Mouse (Mus musculus) heart, postnatal 25 days (tissue): Measurements from ENCODE around the gene Tctex1d2. TPM values are rescaled to one million over a fixed set of nuclear protein-coding genes. Genes with fewer than 3 reads are reported as not detected.

Source experiments
- DNase-seq: peaks from one replicate; pipeline ENCODE4 v3.0.0; 2022; ENCODE audit warnings: low spot score
- intact Hi-C: fragments of 180-260 bp; cut with DNase I; formaldehyde crosslinking; loops from one replicate; pipeline ENCODE4 v1.15.1; 2025
- total RNA-seq, 2 experiments: library from RNA; stranded (reverse); gene quantifications; 2 replicates each; pipeline ENCODE4 v1.2.3; 2021

Gene Tctex1d2
- total RNA-seq, 2 experiments from 2014 or later = 7.4 to 8.0 TPM

- intact Hi-C loops = no loop called here
- DNase-seq = no peak
Observed at GRCm38 (mm10) chr16:32461713-32462112, 42.2 kb downstream of the Tctex1d2 start.

- intact Hi-C loops = no loop called here
Observed at GRCm38 (mm10) chr16:32462950-32463349, 43.4 kb downstream of the Tctex1d2 start.

GRCm38 (mm10) chr16:32463426-32463825, 43.9 kb downstream of the Tctex1d2 start:
- no peak for DNase-seq
- intact Hi-C loops = no loop called here

More at GRCm38 (mm10) chr16:32462950-32463349, 43.4 kb downstream of the Tctex1d2 start:
- no peak for DNase-seq

- no peak for DNase-seq
- intact Hi-C loops = no loop called here
Observed at GRCm38 (mm10) chr16:32464908-32465307, 45.4 kb downstream of the Tctex1d2 start.

GRCm38 (mm10) chr16:32468488-32468887, 49.0 kb downstream of the Tctex1d2 start:
- intact Hi-C loops = no loop called here
- DNase-seq = no peak

GRCm38 (mm10) chr16:32469404-32470105, 50.1 kb downstream of the Tctex1d2 start:
- DNase-seq = no peak
- intact Hi-C loops = no loop called here

- no peak for DNase-seq
- intact Hi-C loops = no loop called here
Observed at GRCm38 (mm10) chr16:32472276-32473015, 52.9 kb downstream of the Tctex1d2 start.

GRCm38 (mm10) chr16:32477315-32477714, 57.8 kb downstream of the Tctex1d2 start:
- intact Hi-C loops = no loop called here
- DNase-seq = no peak

Other genes with a start within 250 kb of the Tctex1d2 start
- gene Bex6, start 239.9 kb upstream of the Tctex1d2 start, total RNA-seq = not detected
- 10 to 100 TPM; 12.8 to 13.1 TPM for gene Fbxo45, start 172.5 kb upstream of the Tctex1d2 start, total RNA-seq
- 1 to 10 TPM; 7.2 to 7.8 TPM for gene Wdr53, start 172.5 kb upstream of the Tctex1d2 start, total RNA-seq
- 10 to 100 TPM; 25.6 to 30.3 TPM for gene Smco1, start 148.2 kb upstream of the Tctex1d2 start, total RNA-seq
- gene Rnf168, start 142.2 kb upstream of the Tctex1d2 start, total RNA-seq = 10 to 100 TPM; 13.2 to 15.0 TPM
- 10 to 100 TPM; 22.9 to 24.0 TPM for gene Ubxn7, start 87.4 kb upstream of the Tctex1d2 start, total RNA-seq
- not detected for gene Tm4sf19, start 19.2 kb upstream of the Tctex1d2 start, total RNA-seq
- 100 to 1,000 TPM; 122 to 126 TPM for gene Pcyt1a, start 11.2 kb downstream of the Tctex1d2 start, total RNA-seq
- gene Slc51a, start 68.2 kb downstream of the Tctex1d2 start, total RNA-seq = under 1 TPM; 0.75 to 0.95 TPM
- gene Zdhhc19, start 76.6 kb downstream of the Tctex1d2 start, total RNA-seq = not detected
- gene Tfrc, start 189.2 kb downstream of the Tctex1d2 start, total RNA-seq = 100 to 1,000 TPM; 168 to 194 TPM
- 10 to 100 TPM; 20.9 to 24.7 TPM for gene Tnk2, start 224.2 kb downstream of the Tctex1d2 start, total RNA-seq